Mouse (Mus musculus): Measurements from ENCODE around the gene Vip. TPM values are rescaled to one million over a fixed set of nuclear protein-coding genes. Genes with fewer than 3 reads are reported as not detected.

Gene Vip
- total RNA-seq (2012; rRNA removed) (not detected in 2 replicates), polyA plus RNA-seq (2012; ENCODE audit: insufficient read depth in 1 of 2, insufficient read length in 2 of 2, low read depth in 1 of 2, low replicate concordance in 2 of 2, missing spikeins in 1 of 2) (not detected)

- Histone ChIP-seq H3K36me3 (ENCODE audit: control insufficient read depth in 1 of 2, insufficient read depth in 2 of 2, low read length in 2 of 2) (no peaks in the 10 kb centered on the region), H3K4me3 (ENCODE audit: control insufficient read depth in 1 of 2, insufficient read depth in 1 of 2, low read depth in 2 of 2, low read length in 2 of 2) (no peak within 1 kb of the TSS), H3K9me3 (replicated peaks; ENCODE audit: insufficient read depth, low read length) (no peaks in the 10 kb centered on the region), H3K27ac (ENCODE audit: control insufficient read depth, low read depth, low read length) (no peak within 1 kb of the TSS), H3K27me3 (ENCODE audit: control insufficient read depth in 1 of 2, insufficient read depth in 2 of 2, low read length in 2 of 2) (no peaks in the 10 kb centered on the region; a peak in 2 of 4 replicates), H3K4me1 (ENCODE audit: control insufficient read depth in 1 of 2, insufficient read depth in 2 of 2, low read length in 2 of 2) (no peaks in the 10 kb centered on the region), H3K9ac (ENCODE audit: control insufficient read depth, low read depth, low read length, poor library complexity, severe bottlenecking) (no peak within 1 kb of the TSS), H3K79me2 (ENCODE audit: control insufficient read depth, insufficient read depth, low read length, poor library complexity) (no peaks in the 10 kb centered on the region)
- TF ChIP-seq USF2 (IDR thresholded peaks at IDR 0.05; ENCODE audit: borderline replicate concordance in 1 of 2, insufficient read depth in 1 of 2, low read depth in 1 of 2, low read length in 2 of 2) = no peak
- no peak for TF ChIP-seq MAFK (IDR thresholded peaks at IDR 0.05; ENCODE audit: borderline replicate concordance, low read depth, low read length)
- no peak for TF ChIP-seq TBP (IDR thresholded peaks at IDR 0.05; ENCODE audit: low read depth, low read length)
- no peak for TF ChIP-seq BHLHE40 (IDR thresholded peaks at IDR 0.05; ENCODE audit: borderline replicate concordance, low read depth, low read length)
- no peak for TF ChIP-seq CTCF (IDR thresholded peaks at IDR 0.05 in 2 of 3, conservative IDR thresholded peaks at IDR 0.05 in 1 of 3; ENCODE audit: control insufficient read depth in 1 of 3, insufficient read depth in 1 of 3, low read depth in 2 of 3, low read length in 3 of 3, poor library complexity in 1 of 3, severe bottlenecking in 1 of 3)
- no peak for TF ChIP-seq ZMIZ1 (IDR thresholded peaks at IDR 0.05; ENCODE audit: low read depth, low read length)
- no peak for TF ChIP-seq MEF2A (IDR thresholded peaks at IDR 0.05; ENCODE audit: extremely low read depth, insufficient replicate concordance, low read depth, low read length, poor library complexity, severe bottlenecking)
- no peak for TF ChIP-seq GABPA (IDR thresholded peaks at IDR 0.05; ENCODE audit: low read depth, low read length)
- TF ChIP-seq EP300 (IDR thresholded peaks at IDR 0.05; ENCODE audit: low read depth in 1 of 2, low read length in 2 of 2) = no peak
- TF ChIP-seq MAZ (IDR thresholded peaks at IDR 0.05; ENCODE audit: low read depth, low read length) = no peak
- no peak for TF ChIP-seq ZC3H11A (IDR thresholded peaks at IDR 0.05; ENCODE audit: low read depth, low read length)
- TF ChIP-seq SMC3 (IDR thresholded peaks at IDR 0.05; ENCODE audit: low read depth, low read length) = no peak
- TF ChIP-seq POLR2A (IDR thresholded peaks at IDR 0.05; ENCODE audit: control insufficient read depth in 1 of 2, insufficient read depth in 1 of 2, low read depth in 1 of 2, low read length in 2 of 2, poor library complexity in 1 of 2) = no peak
- no peak for TF ChIP-seq POLR2AphosphoS2 (IDR thresholded peaks at IDR 0.05; ENCODE audit: low read length)
- TF ChIP-seq NELFE (IDR thresholded peaks at IDR 0.05; ENCODE audit: low read depth, low read length) = no peak
- no peak for TF ChIP-seq CHD1 (IDR thresholded peaks at IDR 0.05; ENCODE audit: low read depth, low read length)
- TF ChIP-seq ZKSCAN1 (IDR thresholded peaks at IDR 0.05; ENCODE audit: low read depth, low read length) = no peak
- no peak for TF ChIP-seq KAT2A (conservative IDR thresholded peaks at IDR 0.05; ENCODE audit: low read depth, low read length)
- TF ChIP-seq RCOR1 (IDR thresholded peaks at IDR 0.05; ENCODE audit: low read depth, low read length) = no peak
- no peak for TF ChIP-seq UBTF (IDR thresholded peaks at IDR 0.05; ENCODE audit: borderline replicate concordance, insufficient read depth, low read depth, low read length)
- DNase-seq (ENCODE audit: low read depth, low spot score) = peak; percentile 12
Observed at GRCm38 (mm10) chr10:5639112-5639511, at the start of gene Vip. Gene Vip, plus strand, starts transcription at chr10:5639218.

- H3K9ac ChIP-seq (ENCODE audit: control insufficient read depth, low read depth, low read length, poor library complexity, severe bottlenecking) = no peak overlapping the region
- no peaks in the 10 kb centered on the region for H3K79me2 ChIP-seq (ENCODE audit: control insufficient read depth, insufficient read depth, low read length, poor library complexity)
- peaks cover 0 to 8% of the 10 kb centered on the region in 2 experiments; a peak in 2 of 4 replicates for H3K4me1 ChIP-seq (ENCODE audit: control insufficient read depth in 1 of 2, insufficient read depth in 2 of 2, low read length in 2 of 2)
- H3K9me3 ChIP-seq (replicated peaks; ENCODE audit: insufficient read depth, low read length) = no peaks in the 10 kb centered on the region
- no peak overlapping the region for H3K27ac ChIP-seq (ENCODE audit: control insufficient read depth, low read depth, low read length)
- TF ChIP-seq ZMIZ1 (IDR thresholded peaks at IDR 0.05; ENCODE audit: low read depth, low read length) (no peak), MEF2A (IDR thresholded peaks at IDR 0.05; ENCODE audit: extremely low read depth, insufficient replicate concordance, low read depth, low read length, poor library complexity, severe bottlenecking) (no peak), CHD1 (IDR thresholded peaks at IDR 0.05; ENCODE audit: low read depth, low read length) (no peak), POLR2AphosphoS5 (IDR thresholded peaks at IDR 0.05; ENCODE audit: borderline replicate concordance, low read depth, low read length) (no peak), SIN3A (IDR thresholded peaks at IDR 0.05; ENCODE audit: low read length) (no peak), TAL1 (IDR thresholded peaks at IDR 0.05; ENCODE audit: low read length) (no peak)
- H3K27me3 ChIP-seq (ENCODE audit: control insufficient read depth in 1 of 2, insufficient read depth in 2 of 2, low read length in 2 of 2) = peaks cover 0 to 1% of the 10 kb centered on the region in 2 experiments; a peak in 1 of 4 replicates
- H3K4me3 ChIP-seq (ENCODE audit: control insufficient read depth in 1 of 2, insufficient read depth in 1 of 2, low read depth in 2 of 2, low read length in 2 of 2) = no peak overlapping the region
- peaks cover 0 to 3% of the 10 kb centered on the region in 2 experiments; a peak in 2 of 4 replicates for H3K36me3 ChIP-seq (ENCODE audit: control insufficient read depth in 1 of 2, insufficient read depth in 2 of 2, low read length in 2 of 2)
- peak; percentile 32 for DNase-seq (ENCODE audit: low read depth, low spot score)
Observed at GRCm38 (mm10) chr10:5591061-5591460, 48.0 kb upstream of the Vip start.

Measured in MEL (cell line).